Mouse (Mus musculus): Measurements from ENCODE around the gene Camk2n1.

Camk2n1 gene

DNA sequence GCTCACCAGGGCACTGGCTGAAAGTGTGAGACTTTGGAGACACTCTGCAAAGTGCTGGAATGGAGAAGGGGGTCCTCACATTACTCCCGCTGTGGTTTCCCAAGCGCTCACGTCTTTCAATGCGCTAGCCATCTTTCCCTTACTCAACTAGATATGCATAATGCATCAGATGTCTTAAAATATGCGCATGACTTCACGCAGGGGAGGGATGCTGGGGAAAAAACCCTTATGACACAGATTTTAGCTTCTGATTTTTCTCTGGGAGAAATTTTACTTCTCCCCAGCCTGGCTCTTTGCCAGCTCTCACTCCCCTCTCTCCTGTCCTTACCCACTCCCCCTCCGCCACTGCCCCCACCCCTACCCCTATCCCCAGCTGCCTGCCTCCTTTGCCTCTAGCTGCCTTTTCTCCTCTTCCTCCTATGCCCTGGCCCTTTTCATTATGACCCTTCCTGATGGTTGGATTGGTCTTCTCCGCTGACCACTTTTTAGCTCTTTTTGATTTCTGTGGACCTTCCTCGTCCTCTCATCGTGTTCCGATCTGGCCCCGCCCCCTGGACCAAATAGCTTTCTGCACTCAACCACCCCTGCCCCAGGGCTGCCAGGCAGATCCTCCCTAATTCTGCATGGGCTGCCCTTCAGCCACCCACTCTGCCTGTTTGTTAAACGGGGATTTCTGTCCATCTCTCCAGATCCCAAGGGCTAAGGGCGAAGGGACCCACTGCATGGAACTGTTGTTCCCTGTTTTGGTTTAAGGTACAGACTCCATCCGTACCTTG is 6.1 kb upstream of the Camk2n1 start:
- no peak for DNase-seq (ENCODE audit: low spot score)

DNA sequence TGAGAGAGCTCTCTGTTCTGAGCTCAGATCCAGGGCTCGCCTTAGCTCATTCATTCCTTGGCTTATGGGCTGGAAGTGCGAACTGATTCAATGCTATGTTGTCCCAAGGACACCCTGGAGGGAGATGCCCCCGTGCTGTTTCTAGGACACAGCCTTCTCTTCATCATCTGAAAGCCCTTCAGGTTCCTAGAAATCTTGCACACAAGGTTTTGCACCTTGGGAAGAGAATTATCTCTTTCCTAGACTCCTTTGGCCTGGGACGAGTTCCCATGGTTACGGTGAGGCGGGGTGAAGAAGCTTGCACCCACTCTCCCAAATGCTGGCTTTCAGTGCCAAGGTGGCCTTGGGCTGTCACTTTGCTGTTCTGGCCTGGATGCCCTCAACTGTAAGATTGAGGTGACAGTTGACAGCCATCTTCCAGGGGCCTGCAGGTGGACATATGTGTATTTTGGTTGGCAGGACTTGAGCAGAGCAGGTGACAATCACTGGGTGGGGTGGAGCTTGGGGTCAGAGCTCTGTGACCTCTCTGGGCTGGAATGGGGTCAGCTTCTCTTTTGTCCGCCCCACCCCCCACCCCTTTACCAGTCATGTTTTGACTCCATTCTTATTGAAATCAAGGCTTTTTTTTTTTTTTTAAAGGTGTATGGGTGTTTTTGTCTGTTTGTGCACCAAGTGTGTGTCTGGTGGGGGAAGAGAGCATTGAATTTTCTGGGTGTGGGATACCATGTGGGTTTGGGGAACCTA is 5.1 kb upstream of the Camk2n1 start:
- no peak for DNase-seq (ENCODE audit: low spot score)

GRCm38 (mm10) chr4:138449636-138450314 is 4.3 kb upstream of the Camk2n1 start:
- no peak for DNase-seq (ENCODE audit: low spot score)

DNA sequence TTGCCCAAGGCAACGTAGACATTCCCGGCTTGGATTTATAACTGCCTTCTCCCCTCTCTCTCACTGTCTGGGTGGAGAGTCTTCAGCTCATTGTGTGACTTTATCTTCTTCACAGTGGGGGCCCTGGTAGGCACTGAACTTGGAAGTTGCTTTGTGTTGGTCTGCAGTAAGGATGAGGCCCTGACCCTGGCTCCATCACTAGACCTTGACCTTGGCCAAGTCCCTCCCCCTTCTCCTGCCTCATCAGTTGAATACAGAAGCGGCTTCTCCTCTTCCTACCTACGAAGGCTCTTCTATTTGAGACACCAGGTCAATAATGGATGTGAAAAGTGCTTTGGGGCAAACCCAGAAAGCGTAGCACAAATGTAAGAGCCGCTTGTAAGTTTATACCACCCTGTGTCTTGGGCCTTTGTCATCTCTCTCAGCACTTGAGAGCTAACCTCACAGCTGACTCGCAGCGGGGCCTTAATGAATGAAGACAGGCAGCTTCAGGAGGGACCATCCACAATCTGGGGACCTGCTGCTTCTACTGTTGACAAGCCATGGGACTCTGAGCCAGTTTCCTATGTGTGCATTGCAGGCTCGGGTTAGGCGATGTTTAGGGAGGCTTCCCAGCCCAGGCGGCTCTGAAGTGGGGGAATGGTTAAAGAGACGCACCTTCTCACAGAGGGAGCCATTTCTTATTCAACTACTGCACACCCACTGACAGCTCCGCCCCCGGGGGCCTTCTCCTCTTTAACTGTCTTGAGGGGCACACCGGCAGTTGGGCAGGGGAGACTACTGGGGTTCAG is 1.6 kb upstream of the Camk2n1 start:
- no peak for DNase-seq (ENCODE audit: low spot score)

DNA sequence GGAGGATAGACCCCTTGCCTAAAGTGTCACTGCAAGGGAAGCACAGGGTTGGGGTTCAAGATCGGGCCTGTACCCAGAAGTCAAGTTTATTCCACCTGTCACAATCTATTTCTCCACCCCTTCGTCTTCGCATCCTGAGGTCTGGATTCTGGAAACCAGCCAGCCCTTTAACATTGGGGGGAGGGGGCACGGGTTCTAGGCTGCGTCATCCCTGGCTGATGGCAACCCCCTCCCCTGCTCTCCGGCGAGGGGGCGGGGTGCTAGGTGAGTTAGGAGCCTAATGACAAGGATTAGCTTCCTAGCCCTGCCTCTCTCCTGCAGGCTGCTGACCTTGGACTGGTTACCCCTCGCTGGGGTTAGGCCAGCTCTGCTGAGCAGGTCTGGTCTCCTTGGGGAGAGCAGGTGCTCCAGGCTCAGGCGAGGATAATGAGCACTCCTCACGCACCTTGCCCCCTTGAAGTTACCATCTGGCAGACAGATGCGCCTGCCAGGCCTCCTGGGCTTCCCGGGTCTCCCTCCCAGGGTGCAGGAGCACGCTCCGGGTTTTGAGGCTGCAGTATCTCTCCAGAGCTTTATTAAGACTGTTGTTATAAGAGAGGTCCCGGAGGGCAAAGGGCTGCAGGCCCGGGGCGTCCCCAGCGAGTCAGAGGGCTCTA is 889 bp upstream of the Camk2n1 start:
- DNase-seq (ENCODE audit: low spot score) = peak; percentile 64

DNA sequence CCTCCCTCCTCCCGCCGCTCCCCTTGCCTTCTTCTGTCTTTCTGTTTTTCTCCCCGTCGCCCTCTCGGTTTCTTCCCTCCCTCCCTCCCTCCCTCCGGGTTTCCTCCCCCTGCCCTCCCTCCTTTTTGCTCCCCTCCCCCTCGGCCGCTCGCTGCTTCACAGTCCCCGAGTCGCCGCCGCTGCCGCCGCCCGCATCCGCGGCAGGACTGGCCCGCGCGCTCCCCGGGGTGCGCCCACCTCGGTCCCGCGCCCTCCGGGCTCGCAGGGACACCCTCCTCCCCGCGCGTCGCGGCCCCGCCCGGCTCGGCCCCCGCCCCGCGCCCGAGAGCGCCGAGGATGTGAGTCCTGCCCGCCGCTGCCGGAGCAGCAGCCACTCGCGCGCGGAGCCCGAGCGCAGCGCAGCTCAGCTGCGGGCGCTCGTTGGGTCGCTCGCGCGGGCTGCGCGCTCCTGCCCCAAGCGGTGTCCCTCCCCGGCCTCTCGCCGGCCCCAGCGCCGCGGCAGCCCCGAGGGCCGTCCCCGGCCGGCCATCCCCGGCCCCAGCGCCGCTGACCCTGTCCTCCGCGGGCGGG is 542 bp downstream of the Camk2n1 start:
- DNase-seq (ENCODE audit: low spot score) = peak; percentile 76

DNA sequence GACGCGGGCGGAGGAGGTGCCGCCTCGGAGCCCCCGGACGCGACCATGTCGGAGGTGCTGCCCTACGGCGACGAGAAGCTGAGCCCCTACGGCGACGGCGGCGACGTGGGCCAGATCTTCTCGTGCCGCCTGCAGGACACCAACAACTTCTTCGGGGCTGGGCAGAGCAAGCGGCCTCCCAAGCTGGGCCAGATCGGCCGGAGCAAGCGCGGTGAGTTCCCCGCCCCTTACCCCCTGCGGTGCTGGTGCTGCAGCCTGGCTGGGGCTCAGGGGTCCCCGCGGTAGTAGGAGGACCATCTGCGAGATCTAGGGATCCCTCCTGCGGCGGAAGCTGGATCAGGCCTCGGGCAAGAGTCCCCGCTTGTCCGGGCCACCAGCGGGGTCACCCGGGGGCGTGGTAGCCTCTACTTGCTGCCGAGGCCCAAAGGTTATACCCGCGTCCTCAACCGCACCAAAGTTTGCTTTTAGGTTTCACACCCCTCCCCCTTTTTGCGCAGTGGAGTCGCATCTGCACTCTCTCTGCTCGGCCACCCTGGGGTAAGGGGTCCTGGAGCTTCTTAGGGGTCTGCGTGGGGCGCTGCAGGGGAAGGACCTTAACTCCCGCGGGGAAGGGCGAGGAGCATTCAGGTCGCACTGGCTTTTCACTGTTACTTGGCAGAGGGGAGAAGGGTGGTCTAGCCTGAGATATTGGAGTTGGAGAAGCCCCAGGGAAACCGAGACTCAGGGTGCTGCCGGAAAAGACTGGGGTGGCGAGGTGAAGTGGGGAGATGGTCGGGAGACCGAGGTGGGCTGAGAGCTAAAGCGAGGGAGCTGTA is 1.2 kb downstream of the Camk2n1 start:
- peak; percentile 61 for DNase-seq (ENCODE audit: low spot score)

GRCm38 (mm10) chr4:138455956-138456341 is 1.8 kb downstream of the Camk2n1 start:
- no peak for DNase-seq (ENCODE audit: low spot score)

DNA sequence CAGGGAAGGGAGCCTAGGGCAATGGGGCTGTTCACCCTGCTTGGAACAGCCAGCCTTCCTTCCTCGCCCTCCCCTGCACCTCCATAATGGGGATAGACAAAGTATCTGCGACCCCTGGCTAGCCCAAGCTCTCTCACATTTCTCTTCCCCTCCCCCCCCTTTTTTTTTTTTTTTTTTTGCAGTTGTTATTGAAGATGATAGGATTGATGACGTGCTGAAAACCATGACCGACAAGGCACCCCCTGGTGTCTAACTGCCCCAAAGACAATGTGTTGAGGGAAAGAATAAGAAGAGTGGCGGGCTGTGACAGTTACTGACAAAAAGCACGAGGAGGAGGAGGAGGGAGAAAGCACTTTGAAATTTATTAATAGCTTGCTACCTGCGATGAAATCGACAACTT is 2.4 kb downstream of the Camk2n1 start:
- no peak for DNase-seq (ENCODE audit: low spot score)

GRCm38 (mm10) chr4:138457091-138457490 is 3.0 kb downstream of the Camk2n1 start:
- no peak for DNase-seq (ENCODE audit: low spot score)

- no peak for DNase-seq (ENCODE audit: low spot score)
These were observed 4.1 kb downstream of the Camk2n1 start for GRCm38 (mm10) chr4:138458171-138458570.

DNA sequence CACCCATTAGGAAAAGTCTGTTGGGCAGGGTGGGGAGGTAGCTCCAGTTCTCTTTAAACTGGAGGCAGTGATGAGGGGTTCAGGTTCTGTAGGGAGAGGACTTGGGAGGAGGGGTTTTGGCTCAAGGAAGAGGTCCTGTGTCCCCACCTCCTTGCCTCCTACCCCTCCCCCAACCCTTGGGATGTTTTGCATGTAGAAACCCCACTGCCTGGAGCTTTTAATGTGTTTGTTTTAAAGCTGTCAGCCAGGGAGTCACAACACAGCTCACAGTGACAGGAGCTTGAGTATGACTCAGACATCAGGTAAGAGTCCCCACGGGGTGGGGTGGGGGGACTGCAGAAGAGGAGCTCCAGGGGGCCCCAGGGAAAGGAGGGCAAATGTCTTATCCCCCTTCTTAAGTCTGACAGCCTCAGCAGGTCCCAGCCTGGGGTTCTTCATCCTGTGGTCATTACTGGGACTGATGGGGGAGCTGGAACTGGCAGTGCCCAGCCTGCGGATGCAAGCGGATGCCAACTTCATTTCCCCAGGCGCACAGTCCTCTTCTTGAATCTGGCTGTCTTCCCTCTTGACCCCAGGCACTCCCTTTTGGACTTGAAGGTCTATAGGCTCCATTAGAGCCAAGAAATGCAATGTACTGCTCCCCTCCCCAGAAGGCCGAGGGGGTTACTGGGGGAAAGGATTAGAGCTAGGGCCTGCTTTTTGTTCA is 4.8 kb downstream of the Camk2n1 start:
- DNase-seq (ENCODE audit: low spot score) = no peak

- peak; percentile 76 for DNase-seq (ENCODE audit: low spot score)
These were observed 5.7 kb downstream of the Camk2n1 start for GRCm38 (mm10) chr4:138459775-138460174.

DNA sequence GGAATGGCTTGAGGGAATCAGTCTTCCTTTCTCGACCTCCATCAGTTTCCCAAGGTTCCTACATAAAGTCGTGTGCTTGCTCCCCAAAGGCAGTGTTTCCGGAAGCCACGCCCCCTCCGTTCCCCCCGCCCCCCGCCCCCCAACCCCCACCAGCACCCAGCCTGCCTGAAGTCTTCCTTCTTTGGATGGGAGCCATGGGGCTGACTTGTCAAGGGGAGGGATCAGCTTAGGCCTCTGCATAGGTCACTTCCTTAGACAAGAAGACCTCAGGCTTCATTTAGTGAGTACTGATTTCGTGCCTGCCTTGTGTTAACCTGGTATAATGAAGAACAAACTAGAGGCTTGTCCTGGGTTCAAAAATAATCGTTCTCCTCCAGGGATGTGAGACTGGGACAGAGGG is 6.8 kb downstream of the Camk2n1 start:
- no peak for DNase-seq (ENCODE audit: low spot score)

DNA sequence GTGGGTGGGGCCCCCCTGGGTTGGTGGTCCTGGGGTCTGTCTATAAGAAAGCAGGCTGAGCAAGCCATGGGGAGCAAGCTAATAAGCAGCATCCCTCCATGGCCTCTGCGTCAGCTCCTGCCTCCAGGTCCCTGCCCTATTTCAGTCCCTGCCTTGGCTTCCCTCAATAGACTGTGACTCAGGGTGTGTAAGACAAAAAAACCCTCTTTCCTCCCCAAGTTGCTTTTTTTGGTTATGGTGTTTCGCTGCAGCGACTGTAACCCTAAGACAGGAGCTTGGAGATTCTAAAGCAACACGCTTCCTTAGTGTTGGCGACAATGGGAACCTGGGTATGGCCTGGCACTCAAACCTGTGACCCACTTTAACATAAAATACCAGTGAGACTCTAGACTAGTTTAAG is 7.4 kb downstream of the Camk2n1 start:
- DNase-seq (ENCODE audit: low spot score) = no peak

- peak; percentile 55 for DNase-seq (ENCODE audit: low spot score)
These were observed 9.1 kb downstream of the Camk2n1 start for GRCm38 (mm10) chr4:138462971-138463831.

- DNase-seq (ENCODE audit: low spot score) = peak; percentile 79
These were observed 9.8 kb downstream of the Camk2n1 start for GRCm38 (mm10) chr4:138463832-138464487.

DNA sequence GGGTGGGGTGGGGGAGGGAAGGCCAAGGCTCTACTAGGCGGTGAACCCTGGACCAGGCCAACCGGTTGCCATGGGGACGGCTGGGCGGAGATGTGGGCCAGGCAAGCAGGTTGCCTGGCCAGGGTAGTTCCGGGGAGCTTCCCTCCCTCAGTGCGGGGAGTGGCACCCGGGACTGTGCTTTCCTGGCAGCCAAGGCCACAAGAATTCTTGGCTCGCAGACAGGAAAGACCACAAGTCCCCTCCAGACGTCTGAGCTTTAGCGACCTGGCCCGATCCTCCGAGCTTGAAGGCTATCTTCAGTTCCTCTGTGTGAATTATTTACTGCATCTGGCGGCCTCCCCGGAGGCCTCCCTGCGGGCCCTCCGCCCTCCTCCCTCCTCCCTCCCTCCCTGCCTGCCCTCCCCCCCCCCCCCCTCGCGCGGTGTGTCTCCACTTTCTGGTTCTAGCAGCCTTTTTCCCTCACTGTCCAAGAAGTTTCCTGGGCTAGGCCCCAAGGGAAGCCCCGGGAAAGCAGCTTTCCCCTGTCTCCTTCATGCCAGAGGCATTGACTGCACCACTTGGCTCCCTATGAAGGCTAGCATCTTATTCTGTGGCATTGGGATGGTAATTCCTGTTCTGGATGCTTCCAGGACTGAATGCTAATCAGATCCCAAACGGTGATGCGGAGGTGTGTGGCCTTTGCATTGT is 10.7 kb downstream of the Camk2n1 start:
- DNase-seq (ENCODE audit: low spot score) = peak; percentile 92

All from yolk sac, embryonic 10.5 days (tissue).